Mouse (Mus musculus): ENCODE measurements at regions not wholly inside any gene's neighbourhood (a gene's known extent, or its start where the extent isn't known, plus 50 kb on each side); places are given as distances from the start of the nearest gene placed in this dataset.

DNA sequence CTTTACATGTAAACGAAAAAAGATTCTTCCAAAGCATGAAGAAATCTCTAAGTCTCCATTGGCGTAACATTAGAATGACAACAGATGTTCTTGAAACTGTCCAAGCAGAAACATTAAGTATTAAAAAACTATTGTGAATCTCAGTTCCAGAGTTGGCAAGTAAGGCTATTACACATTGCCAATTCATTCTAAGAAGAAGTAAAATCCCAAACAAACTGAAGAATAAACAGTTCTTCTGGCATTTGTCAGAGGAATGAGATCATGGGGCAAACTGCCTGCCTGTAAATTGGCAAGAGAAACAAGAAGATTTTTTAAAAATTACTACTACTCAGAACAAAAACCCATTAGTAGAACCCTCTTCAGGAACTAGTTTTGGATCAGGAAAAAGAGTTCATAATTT, 680.1 kb downstream of the Nova1 start:
- peak; percentile 15 to 44 for DNase-seq
- intact Hi-C loops (cut with DNase I) = no loop called here

DNA sequence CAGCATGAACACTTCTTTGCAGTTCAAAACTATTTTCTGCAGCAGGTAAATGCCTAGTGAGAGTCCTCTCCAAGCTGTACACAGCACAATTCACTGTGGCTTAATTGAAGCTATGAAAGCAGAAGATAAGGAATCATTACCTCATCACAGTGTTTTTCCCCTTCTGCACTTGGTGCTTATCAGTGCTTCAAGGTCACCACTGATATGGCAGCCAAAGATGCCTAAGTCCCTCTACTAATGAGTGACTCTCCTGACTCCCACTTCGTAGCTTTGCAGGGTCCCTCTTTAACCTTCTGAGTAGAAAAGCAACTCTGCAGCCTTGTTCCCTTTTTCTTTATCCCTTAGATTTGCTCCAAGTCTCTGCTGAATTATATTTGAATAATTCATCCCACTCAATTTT, 692.9 kb downstream of the Nova1 start:
- DNase-seq = no peak
- intact Hi-C loops (cut with DNase I) = no loop called here

DNA sequence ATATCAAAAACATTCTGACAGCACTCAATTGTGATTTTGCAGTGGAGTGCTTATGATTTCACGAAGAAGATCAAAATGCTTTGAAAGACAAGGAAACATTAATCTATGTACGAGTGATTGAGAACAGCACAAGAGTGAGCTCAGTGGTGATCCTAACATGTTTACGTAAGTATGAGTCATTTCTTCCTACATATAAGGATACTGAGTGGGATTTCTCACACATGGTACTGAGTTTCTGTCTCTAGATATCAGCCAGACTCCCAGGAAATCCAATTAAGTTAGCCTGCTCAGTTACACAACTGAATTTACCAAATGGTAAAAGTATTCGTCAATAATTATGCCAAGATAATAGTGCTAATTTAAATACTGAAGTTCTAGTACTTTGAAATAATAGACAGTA, 707.4 kb downstream of the Nova1 start:
- intact Hi-C loops (cut with DNase I) = no loop called here

DNA sequence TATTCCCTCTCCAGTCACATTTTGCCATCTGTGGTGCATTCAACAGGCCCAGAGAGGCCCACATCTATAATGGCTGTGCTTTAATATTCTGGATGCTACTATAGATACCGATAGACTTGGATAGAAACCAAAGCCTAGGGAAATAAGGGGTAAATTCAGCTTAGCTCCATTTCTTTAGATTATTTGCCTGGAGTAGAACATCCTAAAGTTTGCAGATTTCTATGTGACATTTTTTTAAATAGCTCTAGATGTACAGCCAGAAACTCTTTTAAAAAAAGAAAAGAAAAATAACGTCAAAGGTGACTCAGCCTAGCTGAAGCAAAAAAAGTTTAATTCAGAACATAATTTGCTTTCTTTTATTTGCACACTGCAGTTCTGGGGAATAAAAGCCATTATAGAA, 735.4 kb downstream of the Nova1 start:
- intact Hi-C loops (cut with DNase I) = no loop called here
- no peak for DNase-seq

More for the DNA sequence above, 707.4 kb downstream of the Nova1 start:
- DNase-seq = no peak

DNA sequence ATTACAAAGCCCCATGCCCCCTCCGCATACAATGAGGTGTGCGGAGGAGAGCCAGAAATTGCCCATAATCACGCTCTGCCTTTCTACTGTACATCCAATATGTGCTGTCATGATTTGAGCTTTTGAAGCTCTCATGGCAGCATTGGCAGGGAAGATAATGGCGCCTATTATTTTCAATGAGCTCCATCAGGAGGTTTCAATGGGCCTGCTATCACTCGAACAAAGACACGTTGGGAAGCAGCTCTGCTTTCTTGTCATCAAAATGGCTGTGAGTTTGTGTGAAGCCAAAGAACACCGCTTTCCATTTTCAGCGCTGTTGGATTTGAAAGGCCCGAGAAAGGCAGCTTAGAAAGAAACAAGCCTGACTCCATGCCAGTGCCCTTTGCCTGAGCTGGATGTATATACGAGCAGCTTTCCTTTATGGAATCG, 742.9 kb downstream of the Nova1 start:
- DNase-seq = no peak
- intact Hi-C loops (cut with DNase I) = no loop called here

DNA sequence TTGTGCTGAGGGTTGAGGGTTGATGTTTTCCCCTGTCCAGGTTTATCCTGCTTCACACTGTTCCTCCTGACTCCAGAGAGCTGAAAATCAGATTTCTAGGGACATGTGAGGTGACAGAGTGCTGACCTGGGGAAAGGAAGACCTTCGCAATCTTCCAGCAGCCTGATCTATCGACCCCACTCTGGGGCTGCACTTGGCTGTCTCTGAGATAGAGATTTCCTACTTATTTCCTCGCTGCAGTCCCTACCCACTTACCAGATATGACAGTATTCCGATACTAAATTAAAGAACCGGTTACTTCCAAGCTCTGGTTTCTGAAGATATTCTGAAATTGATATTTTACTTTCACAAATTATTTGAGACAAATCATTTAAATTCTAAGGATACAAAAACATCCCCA, 743.4 kb downstream of the Nova1 start:
- DNase-seq = no peak
- intact Hi-C loops (cut with DNase I) = no loop called here

DNA sequence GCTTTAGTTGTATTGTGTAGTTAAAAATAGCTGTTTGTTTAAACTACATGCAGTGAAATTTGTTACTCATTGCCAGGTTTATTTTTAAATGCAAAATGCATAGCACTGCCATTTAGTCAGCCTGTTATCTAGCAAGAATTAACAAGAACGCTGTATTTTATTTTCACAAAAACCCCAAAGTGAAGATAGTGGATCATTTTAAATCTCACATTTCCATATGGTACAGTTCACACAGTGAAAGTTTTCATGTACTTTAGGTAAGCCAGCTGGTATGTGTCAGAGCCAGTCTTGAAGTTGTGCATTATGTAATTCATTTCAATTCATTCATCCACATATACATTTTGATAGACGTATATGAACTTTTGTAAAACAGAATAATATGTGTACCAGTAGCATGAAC, 751.8 kb downstream of the Nova1 start:
- intact Hi-C loops (cut with DNase I) = no loop called here
- DNase-seq = no peak

DNA sequence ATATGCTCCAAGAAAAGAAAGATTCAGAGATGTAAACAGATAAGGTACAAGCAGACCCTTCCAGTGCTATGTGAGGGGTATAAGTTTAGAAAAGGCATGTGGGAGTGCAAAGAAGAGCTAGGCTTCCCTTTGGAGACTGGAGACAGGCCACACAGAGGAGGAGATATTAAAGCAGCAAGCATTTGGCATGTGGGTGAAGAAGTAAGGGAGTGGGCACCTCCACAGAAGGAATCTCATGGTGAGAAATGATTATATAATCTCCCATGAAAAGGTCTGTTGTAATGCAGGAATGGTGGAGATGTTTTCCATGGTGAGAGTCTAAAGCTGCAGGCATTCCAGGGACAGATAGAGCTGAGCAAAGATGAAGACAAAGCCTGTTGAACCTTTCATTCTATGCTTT, 778.1 kb downstream of the Nova1 start:
- no peak for DNase-seq
- intact Hi-C loops (cut with DNase I) = no loop called here

DNA sequence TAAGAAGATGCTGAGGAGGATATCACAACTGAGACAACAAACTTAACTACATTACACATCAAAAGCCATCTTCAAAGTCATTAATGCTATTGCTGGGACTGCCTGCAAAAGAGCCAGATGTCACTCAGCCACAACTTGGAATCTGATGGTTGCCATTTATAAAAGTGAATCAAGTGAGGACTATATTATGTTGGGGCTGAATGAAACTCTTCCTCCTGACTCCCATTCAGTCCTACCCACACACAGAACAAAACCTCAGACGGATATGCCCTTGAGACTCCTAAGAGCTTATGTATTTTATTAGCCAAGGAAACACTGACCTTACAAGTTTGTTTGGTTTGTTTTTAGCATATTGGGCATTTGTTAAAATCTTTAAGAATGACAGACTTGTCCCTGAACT, 778.5 kb downstream of the Nova1 start:
- intact Hi-C loops (cut with DNase I) = no loop called here
- no peak for DNase-seq

DNA sequence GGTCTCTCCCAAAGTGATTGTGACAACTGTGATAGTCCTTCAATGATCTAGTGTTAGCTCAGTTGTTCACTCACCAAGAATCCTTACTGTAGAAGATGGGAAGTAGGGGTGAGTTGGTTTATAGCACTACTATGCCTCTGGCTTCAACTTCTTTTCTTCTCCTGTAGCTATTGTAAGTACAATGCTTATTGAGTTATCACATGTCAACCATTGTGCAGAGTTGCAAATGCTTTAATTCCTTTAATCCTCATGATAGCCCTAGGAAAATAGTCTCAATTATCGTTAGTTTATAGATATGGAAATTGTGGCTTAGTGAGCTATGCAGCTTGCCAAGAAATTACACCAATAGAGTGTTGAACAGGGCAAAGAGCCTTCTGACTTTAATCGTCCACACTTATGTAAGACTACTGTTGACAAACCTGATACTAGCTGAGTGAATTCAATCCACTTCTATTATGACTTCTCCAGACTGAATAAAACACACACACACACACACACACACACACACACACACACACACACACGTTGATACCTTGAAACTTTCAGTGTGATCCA, 782.1 kb downstream of the Nova1 start:
- no peak for DNase-seq
- intact Hi-C loops (cut with DNase I) = no loop called here

DNA sequence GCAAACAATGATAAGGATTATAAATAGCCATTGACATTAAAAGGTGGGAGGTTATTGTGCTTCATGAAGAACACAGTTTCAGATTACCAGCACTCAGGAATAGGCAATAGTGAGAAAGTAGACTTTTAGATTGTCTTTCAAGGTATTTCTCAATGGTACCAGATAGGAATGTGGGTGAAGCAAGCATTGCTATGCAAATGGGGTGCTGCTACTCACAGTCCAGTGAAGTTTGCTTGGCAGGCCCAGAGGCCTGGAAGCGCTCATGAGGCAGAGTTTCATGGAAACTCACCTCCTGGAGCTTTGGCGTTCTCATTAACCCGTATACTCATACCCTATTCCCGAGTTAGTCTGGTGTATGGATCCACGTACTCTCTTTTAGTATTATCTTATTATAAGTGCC, 793.5 kb downstream of the Nova1 start:
- intact Hi-C loops (cut with DNase I) = no loop called here
- DNase-seq = no peak

DNA sequence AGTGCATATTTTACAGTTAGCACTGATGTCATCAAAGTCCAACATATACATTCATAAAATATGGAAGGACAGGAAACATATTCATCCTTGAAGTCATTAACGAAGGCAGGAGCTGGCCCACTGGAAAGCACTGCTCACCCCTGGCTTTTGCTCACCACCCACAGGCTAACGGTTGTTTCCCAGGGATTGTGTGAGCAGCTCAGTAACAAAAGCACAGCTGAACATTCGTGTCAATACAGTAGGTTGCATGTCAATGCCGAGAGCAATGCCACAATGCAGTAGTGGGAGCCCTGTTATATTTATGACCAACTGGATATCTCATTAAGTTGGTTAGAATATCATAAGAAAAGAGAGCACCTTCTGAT, 797.2 kb downstream of the Nova1 start:
- intact Hi-C loops (cut with DNase I) = no loop called here

DNA sequence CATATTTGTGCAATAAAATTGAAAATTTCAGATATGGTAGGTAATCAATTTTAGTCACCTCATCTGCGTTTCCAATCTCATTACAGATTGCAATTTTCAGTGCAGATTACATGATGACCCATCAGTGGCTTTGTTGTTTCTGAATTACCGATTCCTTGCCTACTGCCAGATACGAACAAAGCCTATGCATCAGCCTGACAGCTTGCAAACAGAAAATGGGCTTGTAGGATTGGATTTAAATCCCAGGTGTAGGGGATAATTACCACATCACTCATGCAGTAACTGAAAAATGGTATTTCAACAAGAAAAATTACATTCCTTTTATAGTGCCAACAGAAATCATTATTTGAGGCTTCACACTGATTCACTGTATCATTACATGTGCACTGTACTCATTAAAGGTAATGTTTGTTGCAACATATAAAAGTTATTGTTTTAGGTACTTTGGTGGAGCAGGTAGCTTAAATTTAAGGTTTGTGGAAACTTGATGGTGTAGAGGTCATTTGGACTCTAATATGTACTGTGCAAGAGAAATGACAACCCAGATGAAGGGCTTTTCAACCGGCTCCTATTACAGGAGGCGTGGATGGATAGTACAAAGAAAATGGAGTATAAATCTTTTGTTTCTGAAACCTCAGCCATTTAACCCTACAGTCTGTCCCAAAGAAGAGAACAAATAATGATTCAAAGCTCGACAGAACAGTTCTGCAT, 797.7 kb downstream of the Nova1 start:
- DNase-seq = no peak
- intact Hi-C loops (cut with DNase I) = no loop called here

More for the DNA sequence above, 797.2 kb downstream of the Nova1 start:
- DNase-seq = no peak

DNA sequence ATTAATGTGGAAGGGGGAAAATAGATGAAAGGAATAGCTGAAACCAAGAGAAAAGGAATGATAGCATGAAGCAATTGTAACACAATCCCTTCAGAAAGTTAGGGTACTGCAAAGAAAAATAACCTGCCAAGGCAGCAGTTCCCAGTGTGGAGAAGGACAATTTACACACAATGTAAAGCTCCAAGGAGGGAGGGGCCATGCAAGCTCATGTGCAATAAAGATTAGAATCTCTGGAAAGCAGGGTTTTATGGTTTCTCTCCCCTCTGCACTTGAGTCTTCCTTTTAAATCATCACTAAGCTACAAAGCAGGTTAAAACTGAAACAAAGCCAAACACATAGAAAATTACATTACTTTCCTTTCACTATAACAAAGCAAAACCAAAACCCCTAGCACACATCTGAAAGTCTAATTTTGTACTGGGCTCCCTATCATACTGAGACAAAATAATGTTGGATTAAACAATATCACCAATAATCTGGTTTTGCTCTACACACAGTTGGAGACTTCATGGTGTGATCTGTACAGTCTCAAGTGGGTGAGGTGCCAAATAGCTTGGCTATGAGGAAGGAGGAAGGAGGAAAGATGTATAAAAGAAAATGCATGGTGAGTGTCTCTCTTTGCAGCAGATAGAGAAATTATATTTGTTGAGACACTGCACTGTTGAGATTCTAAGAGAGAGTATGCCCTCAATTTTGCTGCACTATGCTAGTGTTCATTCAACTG, 840.9 kb downstream of the Nova1 start:
- no peak for DNase-seq
- intact Hi-C loops (cut with DNase I) = no loop called here

DNA sequence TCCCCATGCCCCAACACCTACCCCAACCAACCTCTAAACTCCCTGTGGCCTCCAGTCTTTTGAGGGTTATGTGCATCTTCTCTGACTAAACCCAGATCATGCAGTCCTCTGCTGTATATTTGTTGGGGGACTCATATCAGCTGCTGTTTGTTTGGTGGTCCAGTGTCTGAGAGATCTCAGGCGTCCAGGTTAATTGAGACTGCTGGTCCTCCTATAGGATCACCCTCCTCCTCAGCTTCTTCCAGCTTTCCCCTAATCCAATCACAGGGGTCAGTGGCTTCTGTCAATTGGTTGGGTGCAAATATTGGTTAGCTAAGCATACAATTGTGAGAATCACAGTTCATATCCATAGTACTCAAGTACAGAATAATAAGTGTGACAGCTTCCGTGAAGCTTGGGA, 842.9 kb downstream of the Nova1 start:
- intact Hi-C loops (cut with DNase I) = no loop called here
- DNase-seq = no peak

DNA sequence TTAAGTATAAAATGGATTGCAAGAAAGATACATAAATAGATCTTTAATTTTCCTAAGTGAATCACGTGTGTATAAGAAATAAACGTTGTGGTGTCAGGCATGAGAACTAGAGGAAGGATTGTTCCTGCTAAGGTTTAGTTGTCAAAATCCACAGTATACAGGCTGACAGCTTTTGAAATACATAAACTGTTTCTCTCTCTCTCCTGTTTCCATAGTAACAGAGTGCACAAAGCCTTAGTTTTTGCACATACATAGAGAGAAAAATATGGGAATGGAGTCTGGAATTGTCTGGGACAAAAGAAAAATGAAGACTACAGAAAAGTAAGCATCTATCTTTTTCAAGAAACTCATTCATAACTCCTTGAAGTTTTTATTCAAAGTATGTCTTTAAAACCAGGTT, 848.3 kb downstream of the Nova1 start:
- no peak for DNase-seq
- intact Hi-C loops (cut with DNase I) = no loop called here

DNA sequence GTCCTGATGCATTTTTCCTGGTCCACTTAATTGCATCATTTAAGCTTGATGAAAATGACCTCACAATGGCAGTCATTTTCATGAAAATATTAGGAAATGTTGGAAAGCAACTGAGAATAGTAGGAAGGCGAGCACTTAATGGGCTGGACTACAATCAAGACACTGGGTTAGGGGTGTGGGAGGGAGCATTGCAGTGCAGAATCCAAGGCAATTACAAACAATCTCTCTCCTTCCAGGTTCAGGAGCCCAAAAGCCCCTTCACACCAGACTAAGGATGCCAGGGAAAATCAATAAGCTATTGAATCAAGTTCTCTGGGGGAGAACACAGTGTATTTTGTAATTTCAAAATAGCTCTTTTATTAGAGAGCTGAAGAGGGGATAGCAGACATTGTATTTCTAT, 848.8 kb downstream of the Nova1 start:
- DNase-seq = no peak
- intact Hi-C loops (cut with DNase I) = no loop called here

DNA sequence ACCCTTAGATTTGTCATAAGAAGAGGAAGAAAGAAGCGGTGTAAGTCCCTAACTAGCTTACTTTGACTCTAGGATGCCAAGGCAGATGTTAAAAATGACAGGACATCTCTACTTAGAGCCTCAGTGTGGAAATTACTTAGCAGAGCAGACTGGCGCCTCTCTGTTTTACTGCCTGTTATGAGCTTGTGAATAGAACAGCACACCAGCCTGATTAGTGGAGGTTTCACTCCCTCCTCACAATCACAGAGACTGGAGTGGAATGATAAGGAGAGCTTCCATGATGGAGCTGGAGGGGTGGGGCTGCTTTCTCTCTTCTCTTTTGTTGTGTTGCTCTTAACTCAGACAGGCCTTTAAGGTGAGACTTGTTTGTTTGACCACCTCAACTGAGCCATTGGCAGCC, 871.8 kb downstream of the Nova1 start:
- intact Hi-C loops (cut with DNase I) = no loop called here

DNA sequence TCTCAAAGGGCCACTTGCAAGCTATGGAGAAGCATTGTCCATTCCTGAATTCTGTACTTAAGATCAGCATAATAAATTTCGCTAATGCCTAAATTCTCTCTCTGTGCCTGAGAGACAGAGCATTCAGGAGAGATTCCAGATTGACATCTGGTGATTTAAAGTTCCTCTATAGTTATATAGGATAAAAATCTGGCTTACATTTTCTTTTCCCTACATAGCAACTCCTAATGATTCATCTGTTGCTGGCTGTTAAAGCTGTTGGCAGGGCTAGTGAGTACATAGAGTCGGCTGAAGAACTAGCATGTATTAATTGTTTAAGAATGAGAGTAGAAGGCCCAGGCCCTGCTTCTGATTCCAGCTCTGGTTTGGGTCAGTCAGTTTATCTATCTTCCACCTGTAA, 870.0 kb upstream of the Stxbp6 start:
- intact Hi-C loops (cut with DNase I) = no loop called here

More for the DNA sequence above, 871.8 kb downstream of the Nova1 start:
- no peak for DNase-seq

DNA sequence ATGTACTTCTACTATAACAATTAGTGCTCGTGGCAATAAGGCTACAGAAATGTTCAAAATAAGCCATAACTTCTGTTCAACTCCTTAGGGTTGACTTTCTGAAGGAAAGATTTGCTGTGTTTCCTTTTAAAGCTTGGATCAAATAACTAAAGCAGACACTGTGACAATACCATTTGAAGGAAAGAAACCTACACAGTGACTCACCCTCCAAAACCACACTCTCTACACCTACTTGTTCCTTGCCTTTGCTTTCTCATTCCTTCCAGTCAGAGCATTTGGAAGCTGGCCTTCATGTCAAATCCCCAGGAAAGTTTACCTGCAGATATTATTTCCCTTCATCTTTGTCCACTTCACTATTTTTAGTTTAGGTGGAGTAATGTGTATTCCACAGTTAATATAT, 867.9 kb upstream of the Stxbp6 start:
- no peak for DNase-seq
- intact Hi-C loops (cut with DNase I) = no loop called here

More for the DNA sequence above, 870.0 kb upstream of the Stxbp6 start:
- no peak for DNase-seq

DNA sequence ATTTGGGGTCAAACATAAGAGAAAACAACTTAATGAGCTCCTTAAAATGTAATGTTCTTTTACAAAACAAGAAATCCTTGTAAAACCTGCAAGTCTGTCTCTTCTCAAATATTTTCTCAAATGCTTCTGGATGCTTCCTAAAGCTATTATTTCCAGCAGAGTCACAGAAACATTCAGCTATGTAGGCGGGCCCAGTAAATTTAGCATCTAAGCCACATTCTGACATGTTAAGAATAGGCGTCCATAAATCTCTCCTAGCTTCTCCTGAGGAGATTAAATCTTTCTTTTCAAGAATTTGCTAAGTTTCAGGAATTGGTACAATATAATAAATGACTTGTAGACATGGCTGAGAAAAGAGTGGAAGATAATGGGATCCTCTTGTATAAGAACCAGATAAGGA, 858.9 kb upstream of the Stxbp6 start:
- intact Hi-C loops (cut with DNase I) = no loop called here
- DNase-seq = no peak

DNA sequence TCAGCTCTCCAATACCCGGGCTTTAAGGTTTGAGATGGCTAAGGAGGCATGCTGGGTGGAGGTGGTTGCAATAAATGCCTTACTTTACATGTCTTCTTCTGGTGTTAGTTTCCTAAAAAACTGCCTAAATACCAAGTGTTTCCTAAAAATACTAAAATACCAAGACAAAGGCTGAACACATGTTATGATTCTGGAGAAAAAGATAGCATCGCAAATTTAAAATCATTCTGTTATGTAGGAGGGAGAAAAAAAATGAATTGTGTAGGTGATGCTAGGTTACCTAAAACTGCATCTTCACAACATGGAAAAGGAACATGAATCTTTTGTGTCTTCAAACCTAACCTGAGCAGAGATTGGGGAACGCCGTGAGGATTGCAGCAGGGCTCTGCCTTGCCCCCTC, 857.7 kb upstream of the Stxbp6 start:
- intact Hi-C loops (cut with DNase I) = no loop called here

More for the DNA sequence above, 857.7 kb upstream of the Stxbp6 start:
- no peak for DNase-seq
